Mouse (Mus musculus): ENCODE measurements around the gene Zdhhc4.
A peak's percentile ranks its signal among the peaks of the same experiment; 100 is the strongest.

Gene Zdhhc4

DNA sequence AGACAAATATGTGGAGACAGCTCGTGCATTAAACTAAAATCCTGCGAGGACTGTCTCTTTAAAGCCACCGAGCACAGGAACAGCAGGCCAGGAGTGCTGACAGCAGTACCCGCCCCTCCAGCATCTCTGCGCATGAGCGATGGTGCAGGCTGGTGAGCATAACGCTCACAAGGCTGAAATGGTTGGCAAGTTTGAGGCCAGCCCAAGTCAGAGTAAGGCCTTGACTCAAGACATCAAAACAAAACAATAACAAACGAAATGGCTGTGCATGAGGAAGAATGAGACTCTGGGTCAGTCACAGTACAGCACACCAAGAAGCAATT, 11.8 kb downstream of the Zdhhc4 start:
- no peak for DNase-seq (ENCODE audit: low spot score)

DNA sequence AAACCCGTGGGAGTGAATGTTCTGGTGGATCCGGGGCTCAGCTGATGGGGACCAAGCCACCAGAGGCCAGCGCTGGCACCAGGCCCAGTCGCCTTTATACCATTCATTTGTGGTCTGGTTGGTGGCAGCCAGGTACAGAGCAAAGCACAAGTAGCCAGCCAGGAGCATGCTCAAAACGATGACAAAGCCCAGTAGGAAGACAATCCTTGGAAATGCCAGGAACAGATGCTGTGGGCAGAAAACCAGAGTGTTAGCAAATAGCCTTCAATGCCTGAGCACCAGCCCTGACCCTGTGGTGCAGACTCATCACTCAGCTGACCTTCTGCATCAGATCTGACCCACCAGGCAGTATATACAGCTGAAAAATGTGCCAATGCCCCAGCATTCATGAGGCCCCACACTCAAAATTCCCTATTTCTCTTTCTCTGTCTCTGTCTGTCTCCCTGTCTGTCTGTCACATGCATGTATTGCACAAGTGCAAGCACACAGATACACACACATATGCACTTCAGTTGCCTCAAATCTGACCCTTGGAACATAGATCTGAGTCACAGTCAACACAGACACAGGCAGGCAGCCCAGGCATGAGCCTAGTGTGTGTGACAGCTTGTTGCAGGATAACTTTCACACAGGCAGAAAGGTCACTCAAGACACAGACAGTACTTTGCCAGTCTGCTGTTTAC, 12.3 kb downstream of the Zdhhc4 start:
- DNase-seq (ENCODE audit: low spot score): no peak

DNA sequence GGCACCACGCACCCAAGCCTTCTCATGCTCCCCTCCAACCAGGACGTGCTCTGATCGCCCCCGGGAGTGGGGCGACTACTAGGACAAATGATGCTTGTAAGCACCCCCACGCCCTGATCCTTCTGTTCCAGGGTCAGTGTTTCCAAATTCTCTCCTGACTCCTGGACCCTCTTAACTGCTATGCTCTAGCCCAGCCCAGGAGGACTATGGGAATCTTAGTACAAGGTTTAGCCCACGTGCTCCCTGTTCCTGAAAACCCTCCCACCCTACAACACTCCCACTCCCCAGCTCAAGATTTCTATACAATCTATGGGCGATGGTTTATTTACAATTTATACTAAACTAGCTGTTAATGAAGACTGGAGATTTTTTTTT, 13.6 kb downstream of the Zdhhc4 start:
- no peak for DNase-seq (ENCODE audit: low spot score)

DNA sequence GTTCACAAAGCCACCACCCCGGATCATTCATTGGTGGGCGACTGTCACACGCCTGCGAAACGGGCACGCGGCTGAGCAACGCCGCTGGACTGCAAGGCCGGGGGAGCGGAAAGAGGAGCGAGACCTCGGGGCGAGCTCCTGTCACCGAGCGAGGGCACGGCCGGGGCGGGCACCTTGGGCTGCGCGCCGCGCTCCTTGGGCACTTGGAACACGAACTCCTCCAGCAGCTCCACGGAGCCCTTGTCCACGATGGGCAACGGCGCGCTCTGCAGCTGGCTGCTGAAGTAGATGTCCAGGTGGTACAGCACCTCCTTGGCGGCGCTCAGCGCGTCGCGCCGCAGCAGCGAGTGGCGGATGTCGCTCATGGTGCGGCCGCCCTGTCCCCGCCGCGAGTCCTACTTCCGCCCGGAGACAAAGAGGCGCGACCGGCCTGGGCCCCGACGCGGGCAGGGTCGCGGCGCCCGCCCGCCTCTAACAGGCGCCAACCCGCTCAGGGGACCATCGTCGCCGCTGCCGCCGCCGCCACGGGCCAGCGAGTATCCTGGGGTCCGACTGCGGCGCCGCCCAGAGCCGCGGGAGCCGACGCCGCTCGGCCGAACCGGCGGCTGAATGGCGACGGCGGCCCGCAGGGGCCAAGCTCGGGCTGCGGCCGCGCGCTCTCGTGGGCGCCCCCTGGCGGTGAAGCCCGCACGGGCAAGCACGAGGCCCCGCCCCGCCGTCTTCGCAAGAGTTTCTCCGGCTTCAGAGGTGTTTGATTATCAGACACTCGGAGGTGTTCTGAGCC, 14.1 kb downstream of the Zdhhc4 start, which contains the start of gene E130309D02Rik:
E130309D02Rik (minus strand) TSS at position 631 of the 784 bp plus-strand sequence.
- DNase-seq (ENCODE audit: low spot score): peak; percentile 89

DNA sequence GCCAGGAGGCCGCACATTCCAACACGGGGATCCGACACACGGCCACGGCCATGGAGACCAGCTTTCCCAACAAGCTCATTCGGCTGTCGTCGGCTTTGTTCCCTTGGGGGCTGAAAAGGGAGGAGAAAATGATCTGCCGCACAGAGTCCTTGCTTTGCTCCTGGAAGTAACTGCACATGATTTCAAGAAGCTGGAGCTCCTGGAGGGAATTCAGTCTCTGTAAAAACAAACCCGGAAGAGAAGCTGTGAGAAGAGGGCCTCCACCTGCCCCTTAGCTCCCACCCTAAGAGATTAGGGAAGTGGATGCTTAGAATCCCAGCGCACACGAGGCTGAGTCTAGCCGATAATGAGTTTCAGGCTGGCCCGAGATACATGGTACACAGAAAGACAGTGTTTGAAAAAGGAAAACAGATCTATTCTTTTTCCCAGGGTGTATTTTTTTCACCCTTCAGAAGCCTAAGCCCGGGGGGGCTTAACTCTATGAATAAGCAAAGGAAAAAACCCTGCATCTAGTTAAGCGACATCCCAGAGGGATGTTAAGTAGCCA, 14.8 kb downstream of the Zdhhc4 start:
- DNase-seq (ENCODE audit: low spot score): no peak

- DNase-seq (ENCODE audit: low spot score): peak; percentile 81
Measured at GRCm38 (mm10) chr5:143311886-143312285, 17.2 kb downstream of the Zdhhc4 start.

DNA sequence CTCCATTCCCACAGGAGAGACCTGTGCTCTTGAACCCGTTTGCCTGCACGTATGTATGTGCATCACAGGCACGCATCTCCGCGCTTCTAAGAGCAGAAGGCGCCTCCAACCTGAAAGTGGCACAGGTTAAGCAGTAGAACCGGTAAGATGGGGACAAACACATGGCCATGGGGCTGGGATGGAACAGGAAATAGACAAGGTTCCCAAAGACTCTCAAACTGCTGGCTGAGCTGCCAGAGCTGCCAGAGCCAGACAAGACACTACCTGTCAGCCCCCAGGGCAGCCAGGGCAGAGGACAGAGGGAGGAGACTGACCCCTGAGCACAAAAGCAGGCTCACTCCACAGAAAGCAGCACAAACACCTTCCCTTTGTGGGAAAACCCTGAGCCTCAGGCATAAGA, 19.1 kb downstream of the Zdhhc4 start:
- DNase-seq (ENCODE audit: low spot score): no peak

- DNase-seq (ENCODE audit: low spot score): no peak
Measured at GRCm38 (mm10) chr5:143308825-143309224, 20.2 kb downstream of the Zdhhc4 start.

- DNase-seq (ENCODE audit: low spot score): no peak
Measured at GRCm38 (mm10) chr5:143304251-143304650, 24.8 kb downstream of the Zdhhc4 start.

- DNase-seq (ENCODE audit: low spot score): no peak
Measured at GRCm38 (mm10) chr5:143301296-143301695, 27.8 kb downstream of the Zdhhc4 start.

GRCm38 (mm10) chr5:143299686-143300085, 29.4 kb downstream of the Zdhhc4 start:
- peak; percentile 64 for DNase-seq (ENCODE audit: low spot score)

- DNase-seq (ENCODE audit: low spot score): no peak
Measured at GRCm38 (mm10) chr5:143298391-143298790, 30.7 kb downstream of the Zdhhc4 start.

- no peak for DNase-seq (ENCODE audit: low spot score)
Measured at GRCm38 (mm10) chr5:143297986-143298385, 31.1 kb downstream of the Zdhhc4 start.

DNA sequence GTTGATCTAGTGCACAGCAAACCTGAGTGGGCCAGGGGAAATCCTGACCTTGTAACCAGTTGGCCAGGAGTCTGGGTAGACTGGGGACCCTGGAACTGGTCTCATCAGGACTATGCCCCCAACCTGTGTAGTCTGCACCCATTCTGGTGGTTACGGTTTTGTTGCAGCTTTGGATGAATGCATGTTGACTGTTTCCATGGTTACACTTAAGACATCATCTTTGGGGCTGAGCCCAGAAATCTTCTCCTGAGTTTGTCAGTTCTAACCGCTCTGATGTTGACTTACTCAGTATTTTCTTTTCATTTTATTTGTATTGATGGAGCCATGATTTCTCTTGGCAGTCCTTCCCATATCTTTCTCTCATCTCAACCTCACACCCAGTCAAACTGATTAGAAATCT, 33.7 kb downstream of the Zdhhc4 start:
- no peak for DNase-seq (ENCODE audit: low spot score)

DNA sequence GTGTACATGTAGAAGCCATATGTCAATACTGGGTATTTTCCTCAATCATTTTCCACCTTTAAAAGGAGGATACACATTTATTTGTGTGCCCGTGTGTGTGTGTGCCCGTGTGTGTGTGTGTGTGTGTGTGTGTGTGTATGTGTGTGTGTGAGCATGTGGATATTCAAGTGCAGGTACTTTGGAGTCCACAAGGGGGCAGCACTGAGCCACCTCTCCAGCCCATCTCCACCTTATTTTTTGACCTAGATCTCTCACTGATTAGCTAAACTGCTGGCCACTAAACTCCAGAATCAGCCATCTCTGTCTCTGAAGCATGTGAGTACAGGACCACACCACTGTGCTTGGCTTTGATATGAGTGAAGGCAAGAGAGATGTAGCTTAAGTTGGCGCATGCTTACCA, 34.2 kb downstream of the Zdhhc4 start:
- no peak for DNase-seq (ENCODE audit: low spot score)

- DNase-seq (ENCODE audit: low spot score): no peak
Measured at GRCm38 (mm10) chr5:143293404-143293803, 35.7 kb downstream of the Zdhhc4 start, which contains the start of gene Zfp853. TSS of gene Zfp853 (minus strand) at chr5:143293623.

- DNase-seq (ENCODE audit: low spot score): no peak
Measured at GRCm38 (mm10) chr5:143292879-143293278, 36.2 kb downstream of the Zdhhc4 start.

DNA sequence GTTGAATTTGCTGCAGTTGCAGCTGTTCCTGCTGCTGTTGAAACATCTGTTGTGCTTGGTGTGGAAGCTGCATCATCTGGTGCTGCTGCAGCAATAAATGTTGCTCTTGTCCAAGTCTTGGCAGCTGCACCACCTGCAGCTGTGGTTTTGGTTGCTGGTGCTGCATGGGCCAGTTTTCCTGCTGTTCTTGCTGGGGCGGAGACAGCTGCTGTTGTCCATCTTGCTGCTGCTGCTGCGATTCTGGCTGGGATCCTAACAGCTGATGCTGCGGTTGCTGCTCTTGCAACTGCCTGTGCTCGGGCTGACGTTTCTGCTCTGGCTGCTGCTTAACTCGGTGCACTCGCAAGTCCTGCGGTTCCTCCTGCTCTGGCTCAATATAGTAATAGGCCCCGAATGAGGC, 39.8 kb downstream of the Zdhhc4 start:
- DNase-seq (ENCODE audit: low spot score): no peak

GRCm38 (mm10) chr5:143288378-143288911, 40.6 kb downstream of the Zdhhc4 start:
- no peak for DNase-seq (ENCODE audit: low spot score)

GRCm38 (mm10) chr5:143287774-143288328, 41.2 kb downstream of the Zdhhc4 start:
- no peak for DNase-seq (ENCODE audit: low spot score)

DNA sequence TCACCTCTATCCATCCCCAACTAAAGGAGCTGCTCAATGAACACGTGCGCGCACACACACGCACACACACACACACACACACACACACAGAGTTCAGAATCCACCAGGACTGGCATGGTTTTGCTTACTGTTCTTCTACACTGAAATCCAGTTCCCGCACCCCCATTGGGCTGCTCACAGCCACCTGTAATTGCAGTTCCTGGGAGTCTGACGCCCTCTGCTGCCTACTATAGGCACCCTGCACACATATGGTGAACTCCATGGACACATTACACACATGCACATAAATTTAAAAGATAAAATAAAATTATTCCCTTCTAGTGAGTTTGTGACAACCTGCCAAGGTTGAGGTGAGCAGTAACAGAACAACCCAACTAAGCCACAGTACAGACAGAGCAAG, 44.3 kb downstream of the Zdhhc4 start:
- DNase-seq (ENCODE audit: low spot score): no peak

GRCm38 (mm10) chr5:143279247-143279646, 49.8 kb downstream of the Zdhhc4 start:
- DNase-seq (ENCODE audit: low spot score): no peak

DNA sequence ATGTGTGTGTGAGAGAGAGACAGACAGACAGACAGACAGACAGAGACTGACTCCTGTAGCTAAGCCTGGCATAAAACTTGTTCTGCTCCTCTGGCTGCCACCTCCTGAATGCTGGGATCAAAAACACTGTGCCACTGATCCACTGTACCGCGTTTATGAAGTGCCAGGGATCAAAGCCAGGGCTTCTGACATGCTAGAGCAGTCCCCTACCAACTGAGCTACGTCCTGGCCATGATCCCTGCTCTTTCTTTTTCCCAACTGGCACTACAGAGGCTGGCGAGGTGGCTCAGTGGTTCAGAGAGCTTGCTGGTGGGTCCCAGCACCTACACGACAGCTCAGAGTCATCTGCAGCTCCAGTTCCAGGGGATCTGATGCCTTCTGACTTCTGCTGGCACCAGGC, 53.3 kb downstream of the Zdhhc4 start:
- DNase-seq (ENCODE audit: low spot score): no peak

Data from urinary bladder, postnatal 14 days (tissue).